Mouse (Mus musculus): ENCODE measurements around the gene Skida1.
A peak's percentile ranks its signal among the peaks of the same experiment; 100 is the strongest.

Skida1 gene

GRCm38 (mm10) chr2:18055016-18055928 is 6.4 kb upstream of the Skida1 start, which contains the start of gene Mllt10:
TSS of gene Mllt10 (plus strand) at chr2:18055237.
- DNase-seq (ENCODE audit: low spot score in 2 of 2) = no peak

DNA sequence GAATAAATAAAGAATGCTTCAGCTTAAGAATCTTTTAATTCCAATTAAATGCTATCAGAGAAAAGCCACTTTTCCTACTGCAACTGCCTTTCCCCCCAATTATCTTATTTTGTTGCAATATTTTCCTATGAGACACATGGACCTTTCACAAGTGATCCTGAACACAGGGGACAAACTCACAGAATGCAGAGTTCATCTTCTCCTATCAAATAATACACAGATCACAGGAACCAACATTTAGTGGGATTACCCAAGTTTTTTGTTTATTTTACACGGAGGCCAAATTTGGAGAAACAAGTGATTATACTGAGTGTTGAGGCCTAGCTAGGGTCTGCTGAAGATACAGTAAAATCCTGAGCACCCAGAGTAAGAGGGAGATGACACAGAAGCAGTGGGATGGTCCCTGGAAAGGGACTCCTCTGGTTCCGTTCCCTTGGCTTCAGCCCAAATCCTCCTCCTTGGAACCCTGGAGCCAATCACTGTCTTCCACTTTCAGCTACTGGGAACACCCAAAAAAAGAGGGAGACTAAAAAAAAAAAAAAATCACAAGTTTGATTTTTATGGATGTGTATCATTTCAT is 5.2 kb upstream of the Skida1 start:
- DNase-seq (ENCODE audit: low spot score in 2 of 2) = no peak

DNA sequence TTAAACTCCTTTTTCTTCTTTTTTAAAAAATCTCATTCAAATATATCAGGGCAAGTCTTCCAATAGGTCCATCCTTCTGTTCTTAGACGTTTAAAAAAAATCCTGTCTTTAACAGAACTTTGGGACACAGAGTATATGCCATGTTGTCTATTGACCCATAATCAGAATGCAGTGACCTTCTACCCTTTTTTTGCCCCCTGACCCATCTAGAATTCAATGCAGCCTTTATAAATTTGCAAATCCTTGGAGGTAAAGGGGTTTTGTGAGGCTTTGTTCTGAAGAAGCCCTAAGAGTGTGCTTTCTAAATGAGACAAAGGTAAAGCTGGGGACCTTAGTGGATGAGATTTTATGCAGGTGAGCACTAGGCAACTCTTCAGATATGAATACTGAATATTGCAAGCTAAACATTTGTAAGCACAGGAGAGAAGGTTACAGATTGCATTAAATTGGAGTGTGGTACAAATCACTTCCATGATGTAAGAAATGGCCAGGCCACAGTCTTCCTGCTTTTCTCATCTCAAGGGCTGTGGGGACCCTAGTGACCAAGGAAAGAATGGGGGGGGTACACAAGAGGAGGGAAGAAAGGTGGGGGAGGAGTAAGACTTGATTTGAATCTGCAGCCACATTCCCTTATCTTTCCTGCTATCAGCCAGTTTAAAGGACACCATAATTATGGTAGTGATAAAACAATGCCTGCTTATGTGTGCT is 4.5 kb upstream of the Skida1 start:
- DNase-seq (ENCODE audit: low spot score in 2 of 2) = no peak

GRCm38 (mm10) chr2:18052581-18052980 is 3.7 kb upstream of the Skida1 start:
- no peak for DNase-seq (ENCODE audit: low spot score in 2 of 2)

DNA sequence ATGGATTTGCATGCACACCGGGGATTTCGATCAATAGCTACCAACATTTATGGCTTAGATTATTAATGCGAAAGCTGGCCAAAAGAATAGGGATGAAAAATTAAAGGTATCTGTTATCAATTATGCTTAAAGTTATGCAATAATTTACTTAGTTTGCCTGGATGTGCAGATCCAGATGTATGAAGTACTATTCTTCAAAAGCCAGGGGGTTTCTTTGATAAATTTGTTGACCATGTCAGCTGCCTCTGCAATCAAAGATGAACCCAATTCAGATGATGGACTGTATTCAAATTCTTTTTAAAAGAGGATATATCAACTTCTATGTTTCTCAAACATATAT is 3.0 kb upstream of the Skida1 start:
- DNase-seq (ENCODE audit: low spot score in 2 of 2) = no peak

- no peak for DNase-seq (ENCODE audit: low spot score in 2 of 2)
Measured at GRCm38 (mm10) chr2:18051026-18051830, 2.4 kb upstream of the Skida1 start.

DNA sequence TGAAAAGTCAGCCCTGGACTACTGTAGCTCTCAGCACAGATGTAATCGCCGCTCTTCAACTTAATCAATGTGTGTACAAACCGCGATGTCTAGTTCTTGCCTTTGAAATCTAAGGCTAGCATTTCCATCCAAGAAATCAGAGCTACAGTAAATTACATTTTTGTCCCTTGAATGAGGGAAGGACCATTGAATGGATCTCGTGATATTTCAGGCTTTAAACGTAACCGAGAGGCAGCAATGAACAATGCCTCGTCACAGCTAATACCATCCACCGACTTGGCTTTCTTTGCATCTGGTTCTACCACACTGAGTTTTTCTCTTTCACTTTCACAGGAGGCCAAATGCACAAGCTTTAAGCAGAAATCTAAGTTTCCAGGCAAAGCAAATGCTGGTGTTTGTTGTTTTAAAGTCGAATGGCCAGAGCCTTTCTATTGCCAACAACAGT is 1.7 kb upstream of the Skida1 start:
- no peak for DNase-seq (ENCODE audit: low spot score in 2 of 2)

GRCm38 (mm10) chr2:18050018-18050417 is 1.2 kb upstream of the Skida1 start:
- no peak for DNase-seq (ENCODE audit: low spot score in 2 of 2)

DNA sequence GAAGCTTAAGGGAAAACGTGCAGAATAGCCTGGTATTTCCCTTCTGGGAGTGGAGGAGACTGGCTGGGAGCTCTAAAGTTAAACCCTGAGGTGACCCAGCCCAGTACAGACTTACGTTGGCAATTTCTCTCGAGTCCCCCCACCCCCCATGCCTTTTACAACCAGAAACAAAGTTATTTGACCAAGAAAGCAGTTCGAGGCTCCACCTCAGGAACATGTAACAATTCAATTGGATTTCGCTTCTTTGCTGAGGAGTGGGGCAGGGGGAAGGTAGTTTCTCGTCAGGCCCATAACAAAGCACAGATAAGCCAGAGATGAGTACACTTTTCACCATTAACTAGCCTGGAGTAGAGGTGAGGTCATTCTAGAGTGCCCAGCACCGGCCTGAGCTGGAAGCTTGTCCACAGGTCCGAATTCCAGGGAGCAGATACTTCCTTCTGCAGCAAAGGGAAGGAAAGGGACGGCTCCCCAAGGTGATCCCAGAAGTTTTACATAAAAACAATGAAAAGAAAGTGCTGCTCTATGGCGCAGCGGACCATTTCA is 499 bp upstream of the Skida1 start:
- DNase-seq (ENCODE audit: low spot score in 2 of 2) = no peak

DNA sequence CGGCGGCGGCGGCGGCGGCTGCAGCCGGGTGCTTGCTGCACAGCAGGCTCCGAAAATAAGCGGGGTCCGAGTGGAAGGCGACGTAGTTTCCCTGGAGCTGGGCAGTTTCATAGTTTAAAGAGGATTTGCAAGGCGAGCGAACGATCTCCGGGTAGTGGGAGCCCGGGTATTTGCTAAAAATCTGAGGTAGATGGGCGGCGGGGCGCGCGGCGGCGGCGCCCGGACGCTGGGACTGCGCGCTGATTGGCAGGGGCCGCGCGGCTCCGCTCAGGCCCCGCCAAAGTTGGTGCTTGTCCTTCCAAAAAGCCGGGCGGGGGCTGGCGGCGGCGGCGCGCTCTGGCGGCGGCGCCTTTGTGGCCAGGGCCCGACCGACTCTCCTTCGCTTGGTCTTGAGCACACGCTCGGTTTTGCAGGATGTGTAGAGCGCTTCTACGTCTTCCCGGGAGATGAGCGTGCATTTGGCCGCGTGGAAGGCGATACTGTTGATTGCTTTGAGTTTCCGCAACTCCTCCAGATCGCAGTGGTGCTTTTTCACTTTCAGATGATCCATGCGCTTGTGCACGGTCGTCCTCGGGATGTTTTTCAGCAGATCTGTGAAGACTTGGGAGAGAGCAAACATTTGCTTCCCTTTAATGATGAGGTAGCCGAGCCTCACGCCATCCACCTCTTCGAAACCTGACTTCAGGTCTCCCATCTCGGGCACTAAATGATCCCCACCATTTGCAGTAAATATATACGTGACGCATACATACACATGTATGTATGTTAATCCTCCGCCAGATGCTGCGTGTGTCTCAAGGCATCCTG is 1.0 kb downstream of the Skida1 start:
- peak in 1 of 2 experiments; percentile 31 for DNase-seq (ENCODE audit: low spot score in 2 of 2)

DNA sequence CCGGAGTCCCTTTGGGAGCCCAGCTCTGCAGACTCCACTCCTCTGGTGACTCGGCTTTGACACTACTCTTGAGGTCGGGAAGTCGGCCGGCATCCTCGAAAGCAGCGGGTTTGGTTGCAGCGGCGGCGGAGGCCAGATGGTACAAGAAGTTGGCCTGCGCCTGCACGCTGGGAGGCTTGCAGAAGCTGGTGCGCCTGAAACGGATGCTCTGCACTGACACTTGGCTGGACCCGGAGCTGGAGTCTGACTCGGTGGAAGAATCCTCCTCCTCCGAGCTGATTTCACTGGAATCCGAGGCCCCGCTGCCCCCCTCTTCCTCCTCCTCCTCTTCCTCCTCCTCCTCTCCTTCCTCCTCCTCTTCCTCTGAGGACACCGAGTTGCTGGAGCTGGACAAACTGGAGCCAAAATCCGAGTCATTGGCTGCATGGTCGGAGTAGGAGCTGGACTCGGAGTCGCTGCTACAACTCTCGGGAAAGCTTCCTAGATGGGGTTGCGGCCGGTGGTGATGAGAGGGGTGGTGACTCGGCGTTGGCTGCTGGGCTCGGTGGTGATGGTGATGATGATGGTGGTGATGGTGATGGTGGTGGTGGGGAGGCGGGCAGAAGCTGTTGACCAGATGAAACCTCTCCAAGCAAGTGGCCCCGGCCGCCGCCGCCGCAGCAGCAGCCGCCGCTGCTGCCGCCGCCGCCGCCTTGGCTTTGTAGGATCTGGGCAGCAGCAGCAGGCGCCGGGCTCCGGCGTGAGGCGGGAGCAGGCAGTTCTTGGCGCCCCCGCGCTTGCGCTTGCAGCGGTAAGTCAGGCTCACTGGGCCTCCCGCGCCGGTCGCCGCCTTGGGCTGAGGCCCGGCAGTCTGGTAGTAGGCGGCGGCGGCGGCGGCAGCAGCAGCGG is 1.8 kb downstream of the Skida1 start:
- peak; percentile 45 to 59 for DNase-seq (ENCODE audit: low spot score in 2 of 2)

DNA sequence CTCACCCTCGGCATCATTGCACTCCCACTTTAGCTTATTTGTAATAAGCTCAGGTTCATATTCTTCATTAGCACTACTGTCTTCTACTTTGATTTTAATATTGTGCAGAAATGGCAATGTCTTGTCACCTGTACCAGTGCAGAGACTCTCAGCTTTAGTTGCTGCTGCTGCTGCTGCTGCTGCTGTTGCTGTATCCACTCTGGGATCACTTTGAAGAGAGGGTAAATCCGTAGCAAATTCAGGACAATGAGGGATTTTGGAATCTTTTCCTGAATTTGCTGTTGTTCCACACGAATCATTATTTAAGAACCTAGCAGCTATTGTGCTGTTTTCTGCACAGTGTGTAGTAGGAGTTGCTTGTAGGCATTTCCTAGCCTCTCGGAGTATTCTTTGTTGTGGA is 2.7 kb downstream of the Skida1 start:
- DNase-seq (ENCODE audit: low spot score in 2 of 2) = no peak

GRCm38 (mm10) chr2:18045781-18046181 is 3.1 kb downstream of the Skida1 start:
- no peak for DNase-seq (ENCODE audit: low spot score in 2 of 2)

DNA sequence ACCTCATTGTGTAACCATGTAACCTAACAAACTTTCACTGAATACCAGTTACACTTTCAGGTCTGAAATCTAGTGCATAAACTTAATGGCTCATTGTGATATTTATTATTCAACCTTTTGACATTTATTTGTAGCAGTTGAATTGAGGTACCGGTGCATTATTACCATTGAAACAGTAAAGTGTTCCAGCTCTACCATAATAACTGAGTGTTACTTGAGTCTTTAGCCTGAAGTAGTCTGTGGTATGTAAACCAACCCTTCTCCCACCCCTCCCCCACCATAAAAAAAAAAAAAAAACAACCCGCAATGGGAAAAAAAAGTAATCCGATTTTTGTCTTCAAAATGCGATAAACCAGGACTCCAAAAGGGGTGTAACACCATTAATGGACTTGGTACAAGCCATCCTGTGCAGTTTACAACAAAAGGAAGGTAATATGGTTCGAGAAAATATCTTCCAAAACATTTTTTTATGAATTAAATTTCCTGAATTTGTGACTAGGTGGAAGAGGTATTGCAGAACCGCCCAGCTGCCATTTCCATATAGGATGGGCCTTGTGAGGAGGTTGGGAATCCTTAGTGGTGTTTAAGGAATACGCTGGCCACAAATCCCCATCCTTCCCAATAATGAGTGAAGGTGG is 3.6 kb downstream of the Skida1 start:
- no peak for DNase-seq (ENCODE audit: low spot score in 2 of 2)

GRCm38 (mm10) chr2:18041199-18041885 is 7.5 kb downstream of the Skida1 start:
- no peak for DNase-seq (ENCODE audit: low spot score in 2 of 2)

DNA sequence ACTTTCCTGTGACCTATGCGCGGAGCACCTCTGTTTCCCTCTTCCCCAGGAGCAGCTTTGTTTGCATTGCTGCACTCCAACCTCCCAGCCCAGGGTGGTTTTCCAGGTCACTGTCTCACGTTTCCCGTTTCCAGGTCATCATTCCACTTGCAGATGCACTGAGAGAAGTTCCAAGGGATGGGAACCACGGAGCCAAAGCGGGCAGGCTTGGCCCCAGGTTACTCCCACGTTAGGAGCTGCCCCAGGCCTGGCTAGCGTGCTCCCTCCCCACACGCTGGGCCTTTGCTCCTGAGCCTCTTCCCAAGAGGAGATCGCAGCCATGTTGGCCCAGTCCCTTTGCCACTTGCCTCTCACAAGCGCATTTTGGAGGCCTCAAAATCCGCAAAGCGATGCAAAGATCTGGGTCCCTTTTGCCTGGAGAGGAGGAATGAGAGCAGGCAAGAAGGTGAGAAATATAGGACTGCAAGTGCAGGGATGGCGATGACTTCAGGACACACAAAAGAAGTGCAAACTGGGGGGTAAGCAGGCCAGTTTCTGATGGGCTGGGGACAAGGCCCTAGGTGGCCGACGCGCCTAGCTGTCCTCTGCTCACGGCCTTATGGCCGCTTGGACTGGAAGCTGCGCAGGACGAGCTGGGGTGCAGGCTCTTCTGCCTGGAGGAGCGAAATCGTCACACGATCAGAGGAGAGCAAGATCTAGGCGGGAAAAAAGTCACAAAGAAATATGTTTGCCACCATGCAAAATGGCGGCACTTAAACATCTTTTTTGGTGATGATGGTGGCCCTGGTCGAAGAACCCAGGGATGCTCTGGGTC is 8.3 kb downstream of the Skida1 start:
- no peak for DNase-seq (ENCODE audit: low spot score in 2 of 2)

DNA sequence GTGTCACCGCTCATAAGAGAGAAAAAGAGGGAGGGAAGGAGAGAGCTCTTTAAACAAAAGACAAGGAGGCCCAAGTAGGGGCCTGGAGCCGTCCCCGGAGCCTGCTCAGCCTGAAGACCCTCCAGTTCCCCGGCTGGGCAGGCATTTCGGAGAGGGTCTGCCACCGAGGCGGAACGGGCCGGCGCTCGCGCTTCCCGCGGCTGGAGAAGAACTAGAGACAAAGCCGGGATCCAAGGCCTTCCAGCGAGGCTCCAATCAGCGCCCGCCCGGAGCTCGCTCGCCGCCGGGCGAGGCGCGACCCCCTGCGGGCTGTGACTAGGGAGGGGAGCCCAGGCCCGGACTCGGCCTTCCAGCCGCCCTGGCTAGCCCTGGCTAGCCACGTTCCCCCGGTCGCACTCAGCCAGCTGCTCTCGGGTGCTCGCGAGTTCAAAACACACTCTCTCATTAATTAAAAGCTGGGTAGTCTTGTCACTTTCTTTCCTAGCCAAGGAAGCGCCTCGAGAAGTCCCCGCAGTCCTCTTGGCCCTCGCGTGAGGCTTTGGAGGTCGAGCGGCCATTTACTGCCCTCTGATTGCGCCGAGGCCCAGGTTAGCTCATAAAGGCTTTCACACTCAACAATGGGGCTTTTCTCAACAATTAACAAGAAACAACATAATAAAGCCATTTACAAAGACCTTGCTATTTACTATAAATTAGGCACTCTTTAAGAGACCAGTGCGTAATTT is 9.1 kb downstream of the Skida1 start:
- no peak for DNase-seq (ENCODE audit: low spot score in 2 of 2)

Measured in thymus, postnatal 10 days (tissue).